In genomic region chr10:111099812-111100464, GRCm38 (mm10) we compare ENCODE assay signal across 9 mouse cellular contexts.
DNase-seq lines count a peak whose midpoint lies in the region; ATAC-seq and TF ChIP-seq lines count a peak whose summit lies in the region.
"Had no signal": no experiment of that assay in that cellular context is flagged by ENCODE, and none has a peak within 500 bp of the region (broad histone marks: within the 10 kb centered on the region; RNA-seq: fewer than 3 reads in every experiment).

No protein-coding gene starts in this region.

- peaks cover 4% of the 10 kb centered on the region for H3K4me1 ChIP-seq in E14TG2a.4 (replicated peaks; ENCODE audit: low read depth, low read length)
- H3K4me1 ChIP-seq in lung, embryonic 15.5 days: peaks cover 5% of the 10 kb centered on the region; the same call in 1 of the 2 replicates

- H3K4me2 ChIP-seq in lung, embryonic 15.5 days: no peak overlapping the region
- H3K4me2 ChIP-seq: heart, embryonic 15.5 days had no signal

- no peak overlapping the region for H3K4me3 ChIP-seq in E14TG2a.4 (replicated peaks; ENCODE audit: low read length)
- H3K4me3 ChIP-seq in lung, embryonic 15.5 days: no peak overlapping the region
- H3K4me3 ChIP-seq: heart, embryonic 15.5 days had no signal

- peak; percentile 96 for DNase-seq in brain, embryonic 14.5 days (ENCODE audit: low read depth)
- DNase-seq in heart, postnatal 10 days: peak; percentile 82 to 84
- peak; percentile 65 to 80 for DNase-seq in kidney, postnatal 25 days
- peak; percentile 58 for DNase-seq in ovary, postnatal 14 days (ENCODE audit: low spot score)
- DNase-seq in thymus, postnatal 36 days: peak; percentile 64 to 67

- no peaks in the 10 kb centered on the region for H3K36me3 ChIP-seq in E14TG2a.4 (ENCODE audit: insufficient read depth, low read length)
- H3K36me3 ChIP-seq in lung, embryonic 15.5 days: no peaks in the 10 kb centered on the region
- H3K36me3 ChIP-seq: heart, embryonic 15.5 days had no signal

- 37% methylated on average over 7 of the region's 7 CpGs for WGBS in lung, embryonic 15.5 days

- H3K27ac ChIP-seq in lung, embryonic 15.5 days: no peak overlapping the region
- H3K27ac ChIP-seq: heart, embryonic 15.5 days had no signal

- H3K9ac ChIP-seq in lung, embryonic 15.5 days: no peak overlapping the region
- H3K9ac ChIP-seq: heart, embryonic 15.5 days had no signal

- peak; percentile 75; the same call in 1 of the 2 replicates for ATAC-seq in erythroblast, adult 5-6 weeks (replicated peaks; ENCODE audit: low FRiP score, poor library complexity, severe bottlenecking)
- peak; percentile 58; the same call in 1 of the 2 replicates for ATAC-seq in lung, embryonic 15.5 days (ENCODE audit: borderline replicate concordance, extremely low read depth, low FRiP score, low TSS enrichment)

- H3K9me3 ChIP-seq in E14TG2a.4 (ENCODE audit: low read length): no peaks in the 10 kb centered on the region
- no peaks in the 10 kb centered on the region for H3K9me3 ChIP-seq in lung, embryonic 15.5 days
- H3K9me3 ChIP-seq: heart, embryonic 15.5 days had no signal

- H3K27me3 ChIP-seq in E14TG2a.4 (ENCODE audit: insufficient read depth, low read length): no peaks in the 10 kb centered on the region; the same call in 1 of the 2 replicates
- H3K27me3 ChIP-seq in lung, embryonic 15.5 days: no peaks in the 10 kb centered on the region
- H3K27me3 ChIP-seq: heart, embryonic 15.5 days had no signal

- intact Hi-C loops in heart, postnatal 10 days (cut with DNase I): loop anchor here (1.0 to 2.0 kb wide), 3 partner anchors 111 to 305 kb away; no protein-coding TSS in a partner anchor

- peak; percentile 88 for TF ChIP-seq CTCF in E14TG2a.4 (conservative IDR thresholded peaks at IDR 0.05; ENCODE audit: low read length)
- TF ChIP-seq CTCF in brain, embryonic 14.5 days (IDR thresholded peaks at IDR 0.05; ENCODE audit: borderline replicate concordance, extremely low read depth, insufficient read depth, insufficient read length): peak; percentile 85

- no peak for TF ChIP-seq POLR2A in brain, embryonic 14.5 days (IDR thresholded peaks at IDR 0.05; ENCODE audit: borderline replicate concordance, extremely low read depth, insufficient read depth, insufficient read length, poor library complexity, severe bottlenecking)
